Comparison of ENCODE assay signal across 28 mouse cellular contexts in the genomic region with DNA sequence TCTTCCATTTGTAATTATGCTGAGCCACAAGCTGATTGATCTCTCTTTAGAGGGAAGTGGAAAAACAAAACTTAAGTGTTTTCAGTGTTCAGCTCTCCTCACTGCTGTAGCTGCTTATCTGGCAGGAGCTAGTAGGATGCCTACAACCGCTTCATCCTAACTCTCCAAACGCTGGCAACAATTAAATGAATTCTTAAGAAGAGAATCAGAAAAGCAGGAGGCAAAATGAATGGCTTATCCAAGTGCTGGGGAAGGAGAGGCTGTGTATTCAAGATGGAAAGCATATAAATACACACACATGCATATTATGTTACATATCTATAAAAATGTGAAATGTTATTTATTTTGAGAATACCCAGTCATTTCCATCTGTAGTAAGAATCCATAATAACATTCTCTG.
"Had no signal": no experiment of that assay in that cellular context is flagged by ENCODE, and none has a peak within 500 bp of the region (broad histone marks: within the 10 kb centered on the region; RNA-seq: fewer than 3 reads in every experiment).

No protein-coding gene starts in this region.

- H3K9me3 ChIP-seq: heart, embryonic 10.5 days; heart, embryonic 12.5 days; hindbrain, embryonic 10.5 days; hindbrain, embryonic 12.5 days; intestine, embryonic 15.5 days; limb, embryonic 10.5 days; limb, embryonic 12.5 days; liver, embryonic 13.5 days; liver, embryonic 15.5 days had no signal

- H3K9ac ChIP-seq: heart, embryonic 12.5 days; hindbrain, embryonic 12.5 days; hindbrain, embryonic 14.5 days; intestine, embryonic 15.5 days; limb, embryonic 12.5 days; liver, embryonic 13.5 days; liver, embryonic 15.5 days; liver, postnatal 0 days had no signal

- H3K27me3 ChIP-seq: heart, embryonic 12.5 days; hindbrain, embryonic 12.5 days; intestine, embryonic 15.5 days; limb, embryonic 12.5 days; liver, embryonic 13.5 days; liver, embryonic 15.5 days had no signal

- H3K4me1 ChIP-seq: heart, embryonic 10.5 days; heart, embryonic 12.5 days; hindbrain, embryonic 10.5 days; hindbrain, embryonic 12.5 days; intestine, embryonic 15.5 days; limb, embryonic 10.5 days; limb, embryonic 12.5 days; liver, embryonic 13.5 days; liver, embryonic 15.5 days had no signal

- H3K4me2 ChIP-seq: heart, embryonic 12.5 days; hindbrain, embryonic 12.5 days; hindbrain, embryonic 14.5 days; intestine, embryonic 15.5 days; limb, embryonic 12.5 days; liver, embryonic 11.5 days; liver, embryonic 13.5 days; liver, embryonic 15.5 days had no signal

- H3K27ac ChIP-seq: gastrocnemius, adult 2 months; heart, embryonic 10.5 days; hindbrain, embryonic 10.5 days; hindbrain, embryonic 12.5 days; hindbrain, embryonic 14.5 days; intestine, embryonic 15.5 days; limb, embryonic 10.5 days; limb, embryonic 12.5 days; liver, embryonic 13.5 days; liver, embryonic 15.5 days had no signal

- H3K36me3 ChIP-seq: heart, embryonic 10.5 days; heart, embryonic 12.5 days; hindbrain, embryonic 10.5 days; hindbrain, embryonic 12.5 days; intestine, embryonic 15.5 days; limb, embryonic 10.5 days; limb, embryonic 12.5 days; liver, embryonic 13.5 days; liver, embryonic 15.5 days had no signal

- H3K4me3 ChIP-seq: gastrocnemius, adult 2 months; heart, embryonic 10.5 days; heart, embryonic 12.5 days; hindbrain, embryonic 10.5 days; hindbrain, embryonic 12.5 days; intestine, embryonic 15.5 days; limb, embryonic 10.5 days; limb, embryonic 12.5 days; liver, embryonic 13.5 days; liver, embryonic 15.5 days had no signal

- ATAC-seq: hindbrain, embryonic 16.5 days; inflammation-experienced regulatory T-cells, adult 6 months; intestine, embryonic 15.5 days; intestine, postnatal 0 days; liver, postnatal 0 days had no signal

- DNase-seq: gastrocnemius, adult 2 months; gastrocnemius, postnatal 10 days; gastrocnemius, postnatal 25 days; heart, adult 18-20 months; heart, postnatal 10 days; heart, postnatal 4 days; kidney, adult 18-20 months; kidney, adult 8-10 months; kidney, postnatal 10 days; kidney, postnatal 25 days; kidney, postnatal 4 days; layer of hippocampus, adult 9-11 months; liver; liver, embryonic 13.5 days; liver, postnatal 0 days had no signal
